Mouse (Mus musculus): ENCODE data around the gene Tubb4b. TPM values are rescaled to one million over a fixed set of nuclear protein-coding genes. Genes with fewer than 3 reads are reported as not detected.
"Not testable (repeated sequence)": the region's sequence is repeated elsewhere in the genome, so short reads cannot be mapped to it uniquely, and the experiment has no call there.

Gene Tubb4b
- polyA plus RNA-seq, 1 experiment: 537 TPM

DNA sequence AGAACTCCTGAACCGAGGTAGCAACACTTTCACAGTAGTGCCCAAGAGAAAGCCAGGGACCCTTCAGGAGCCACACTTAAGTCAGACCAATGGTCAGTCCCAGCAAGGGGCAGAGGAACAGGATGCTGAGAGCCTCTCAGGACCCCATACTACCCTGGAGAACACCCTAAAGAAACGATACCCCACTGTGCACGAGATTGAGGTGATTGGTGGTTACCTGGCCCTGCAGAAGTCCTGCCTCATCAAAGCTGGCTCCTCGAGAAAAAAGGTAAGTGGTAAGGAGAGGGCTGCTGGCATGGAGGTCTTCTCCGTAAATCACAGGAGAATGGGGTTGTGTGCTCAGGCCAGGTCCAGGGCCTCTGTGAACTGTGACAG, 39.8 kb upstream of the Tubb4b start:
- Histone ChIP-seq H3K4me3 (ENCODE audit: insufficient read depth, low read length) (peak overlapping the region; percentile 27), H3K4me1 (ENCODE audit: control insufficient read depth, insufficient read depth, low read length) (peaks cover 7% of the 10 kb centered on the region), H3K27ac (ENCODE audit: insufficient read depth, low read length) (peak overlapping the region; percentile 88)
- TF ChIP-seq POLR2A (IDR thresholded peaks at IDR 0.05; ENCODE audit: extremely low read depth, insufficient read depth, low read length) (no peak), CTCF (IDR thresholded peaks at IDR 0.05; ENCODE audit: extremely low read depth, insufficient read depth, low read length) (no peak)

- Histone ChIP-seq H3K4me3 (ENCODE audit: insufficient read depth, low read length) (peak overlapping the region; percentile 27), H3K4me1 (ENCODE audit: control insufficient read depth, insufficient read depth, low read length) (peaks cover 7% of the 10 kb centered on the region), H3K27ac (ENCODE audit: insufficient read depth, low read length) (peak overlapping the region; percentile 88)
- TF ChIP-seq CTCF (IDR thresholded peaks at IDR 0.05; ENCODE audit: extremely low read depth, insufficient read depth, low read length) (no peak), POLR2A (IDR thresholded peaks at IDR 0.05; ENCODE audit: extremely low read depth, insufficient read depth, low read length) (no peak)
Observed at GRCm38 (mm10) chr2:25263623-25264285, 39.3 kb upstream of the Tubb4b start.

- TF ChIP-seq CTCF (IDR thresholded peaks at IDR 0.05; ENCODE audit: extremely low read depth, insufficient read depth, low read length) (no peak), POLR2A (IDR thresholded peaks at IDR 0.05; ENCODE audit: extremely low read depth, insufficient read depth, low read length) (no peak)
- peaks cover 7% of the 10 kb centered on the region for H3K4me1 ChIP-seq (ENCODE audit: control insufficient read depth, insufficient read depth, low read length)
- peak overlapping the region; percentile 44 for H3K27ac ChIP-seq (ENCODE audit: insufficient read depth, low read length)
- H3K4me3 ChIP-seq (ENCODE audit: insufficient read depth, low read length): peak overlapping the region; percentile 27
Observed at GRCm38 (mm10) chr2:25262795-25263622, 38.5 kb upstream of the Tubb4b start.

DNA sequence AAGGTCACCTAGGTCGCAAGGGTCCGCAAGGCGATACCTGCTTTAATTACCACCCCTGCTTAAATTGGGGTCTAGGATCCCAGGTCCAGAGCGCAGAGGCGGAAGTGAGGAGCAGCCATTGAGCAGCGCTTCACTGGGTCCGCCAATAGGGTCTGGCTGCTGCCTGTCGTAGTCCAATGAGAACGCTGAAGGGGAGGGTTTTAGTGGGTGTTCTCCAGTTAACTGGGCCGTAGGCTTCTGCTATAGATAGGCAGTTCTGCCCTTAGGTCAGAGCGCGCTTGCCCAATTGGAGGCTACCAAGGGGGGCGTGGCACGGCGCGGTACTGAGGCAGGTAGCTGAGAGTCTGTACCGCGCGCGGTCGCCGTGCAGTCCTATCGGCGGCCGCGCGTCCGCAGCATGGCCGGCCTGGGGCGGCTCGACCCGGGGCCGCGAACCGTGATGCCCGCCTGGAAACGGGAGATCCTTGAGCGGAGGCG, 37.8 kb upstream of the Tubb4b start, which contains the start of gene Tprn:
TSS of gene Tprn (plus strand) at position 328 of the 477 bp plus-strand sequence.
- H3K4me1 ChIP-seq (ENCODE audit: control insufficient read depth, insufficient read depth, low read length): peaks cover 7% of the 10 kb centered on the region
- H3K4me3 ChIP-seq (ENCODE audit: insufficient read depth, low read length): peak within 1 kb of the TSS; percentile 27
- H3K27ac ChIP-seq (ENCODE audit: insufficient read depth, low read length): peak within 1 kb of the TSS; percentile 44
- TF ChIP-seq POLR2A (IDR thresholded peaks at IDR 0.05; ENCODE audit: extremely low read depth, insufficient read depth, low read length): peak; percentile 77; the same call in 1 of the 2 replicates
- TF ChIP-seq CTCF (IDR thresholded peaks at IDR 0.05; ENCODE audit: extremely low read depth, insufficient read depth, low read length): no peak

DNA sequence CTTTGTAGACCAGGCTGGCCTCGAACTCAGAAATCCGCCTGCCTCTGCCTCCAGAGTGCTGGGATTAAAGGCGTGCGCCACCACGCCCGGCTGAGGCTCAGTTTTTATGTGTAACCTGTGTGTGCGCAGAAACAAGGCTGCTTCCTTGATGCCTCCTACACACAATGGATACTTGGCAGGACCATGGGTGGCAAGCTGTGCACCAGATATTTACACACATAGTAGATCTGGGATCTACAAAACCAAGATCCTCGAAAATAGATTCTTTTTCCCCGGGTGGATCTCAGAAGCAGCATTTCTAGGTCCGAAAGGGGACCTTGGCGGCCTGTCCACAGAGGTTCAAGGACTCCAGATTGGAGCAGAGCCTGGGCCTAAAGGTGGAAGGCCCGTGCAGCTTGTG, 37.4 kb upstream of the Tubb4b start:
- H3K4me3 ChIP-seq (ENCODE audit: insufficient read depth, low read length): peak overlapping the region; percentile 27
- H3K4me1 ChIP-seq (ENCODE audit: control insufficient read depth, insufficient read depth, low read length): peaks cover 7% of the 10 kb centered on the region
- H3K27ac ChIP-seq (ENCODE audit: insufficient read depth, low read length): peak overlapping the region; percentile 26; the same call in 1 of the 2 replicates
- no peak for TF ChIP-seq CTCF (IDR thresholded peaks at IDR 0.05; ENCODE audit: extremely low read depth, insufficient read depth, low read length)
- TF ChIP-seq POLR2A (IDR thresholded peaks at IDR 0.05; ENCODE audit: extremely low read depth, insufficient read depth, low read length): no peak

DNA sequence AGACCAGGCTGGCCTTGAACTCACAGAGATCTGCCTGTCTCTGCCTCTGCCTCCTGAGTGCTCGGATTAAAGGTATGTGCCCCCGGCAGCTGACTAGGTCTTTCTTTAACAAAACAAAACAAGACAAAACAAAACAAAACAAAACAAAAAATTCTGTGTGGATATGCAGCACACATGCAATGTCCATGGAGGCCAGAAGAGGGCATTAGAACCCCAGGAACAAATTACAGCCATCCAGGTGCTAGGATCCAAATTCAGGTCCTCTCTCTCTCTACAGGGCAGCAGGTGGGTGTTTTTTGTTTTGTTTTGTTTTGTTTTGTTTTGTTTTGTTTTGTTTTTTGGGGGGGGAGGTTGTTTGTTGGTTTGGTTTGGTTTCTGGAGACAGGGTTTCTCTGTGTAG, 34.4 kb upstream of the Tubb4b start:
- H3K27ac ChIP-seq (ENCODE audit: insufficient read depth, low read length): no peak overlapping the region
- peaks cover 6% of the 10 kb centered on the region; the same call in 1 of the 2 replicates for H3K4me1 ChIP-seq (ENCODE audit: control insufficient read depth, insufficient read depth, low read length)
- TF ChIP-seq CTCF (IDR thresholded peaks at IDR 0.05; ENCODE audit: extremely low read depth, insufficient read depth, low read length) (peak; percentile 27; the same call in 1 of the 2 replicates), POLR2A (IDR thresholded peaks at IDR 0.05; ENCODE audit: extremely low read depth, insufficient read depth, low read length) (no peak)
- H3K4me3 ChIP-seq (ENCODE audit: insufficient read depth, low read length): no peak overlapping the region

GRCm38 (mm10) chr2:25257250-25257649, 32.7 kb upstream of the Tubb4b start:
- H3K4me3 ChIP-seq (ENCODE audit: insufficient read depth, low read length); H3K4me1 ChIP-seq (ENCODE audit: control insufficient read depth, insufficient read depth, low read length); H3K27ac ChIP-seq (ENCODE audit: insufficient read depth, low read length): not testable (repeated sequence)

- peak overlapping the region; percentile 90; the same call in 1 of the 2 replicates for H3K4me3 ChIP-seq (ENCODE audit: insufficient read depth, low read length)
- 0 out of 2 replicates have a peak, but pooled peaks have one; percentile 13 for TF ChIP-seq CTCF (IDR thresholded peaks at IDR 0.05; ENCODE audit: extremely low read depth, insufficient read depth, low read length)
- not testable (repeated sequence) for H3K4me1 ChIP-seq (ENCODE audit: control insufficient read depth, insufficient read depth, low read length); H3K27ac ChIP-seq (ENCODE audit: insufficient read depth, low read length)
Observed at GRCm38 (mm10) chr2:25256443-25257109, 32.1 kb upstream of the Tubb4b start.

GRCm38 (mm10) chr2:25255284-25255779, 30.8 kb upstream of the Tubb4b start, which contains the start of gene Tmem203:
Gene Tmem203 (plus strand): TSS chr2:25255439.
- Histone ChIP-seq H3K27ac (ENCODE audit: insufficient read depth, low read length) (peak within 1 kb of the TSS; percentile 61), H3K4me1 (ENCODE audit: control insufficient read depth, insufficient read depth, low read length) (peaks cover 6% of the 10 kb centered on the region; the same call in 1 of the 2 replicates), H3K4me3 (ENCODE audit: insufficient read depth, low read length) (peak within 1 kb of the TSS; percentile 90)
- TF ChIP-seq POLR2A (IDR thresholded peaks at IDR 0.05; ENCODE audit: extremely low read depth, insufficient read depth, low read length) (peak; percentile 69), CTCF (IDR thresholded peaks at IDR 0.05; ENCODE audit: extremely low read depth, insufficient read depth, low read length) (no peak)
